Mouse (Mus musculus) erythroblast, embryonic 14.5 days (primary cell): ENCODE results near the gene Aunip.

Source experiments
- GATA1 ChIP-seq: IDR thresholded peaks from 2 replicates; pipeline ENCODE4 v1.6.1; 2012; ENCODE audit warnings: low read length, inconsistent platforms, mixed read lengths
- TAL1 ChIP-seq: IDR thresholded peaks from 3 replicates; pipeline ENCODE4 v1.6.1; 2012; ENCODE audit warnings: low read length, inconsistent platforms, mixed read lengths

- no peak for TF ChIP-seq TAL1
- TF ChIP-seq GATA1, result no peak
Observed at GRCm38 (mm10) chr4:134569831-134570230, 59.0 kb downstream of the Aunip start.
